ENCODE assay signal across 25 mouse cellular contexts in the genomic region with DNA sequence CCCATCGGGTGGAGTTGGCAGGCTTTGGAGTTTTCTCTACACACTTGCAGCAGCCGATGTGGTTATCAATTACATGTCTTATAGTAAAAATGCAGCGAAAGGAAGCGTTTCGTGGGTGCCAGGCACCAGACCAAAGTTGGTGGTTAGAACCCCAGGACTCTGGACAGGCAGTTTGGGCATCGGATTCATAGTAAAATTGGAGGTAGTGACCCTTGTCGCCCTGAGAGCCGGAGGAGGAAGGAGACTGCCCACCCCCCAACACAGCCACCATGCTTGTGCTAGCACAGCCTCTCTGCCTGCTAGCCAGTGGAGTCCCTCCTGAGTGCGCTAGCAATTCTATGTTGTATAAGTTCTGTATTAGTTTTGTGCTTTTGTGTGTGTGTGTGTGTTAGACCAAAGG. TPM values are rescaled to one million over a fixed set of nuclear protein-coding genes. Genes with fewer than 3 reads are reported as not detected.
"Had no signal": no experiment of that assay in that cellular context is flagged by ENCODE, and none has a peak within 500 bp of the region (broad histone marks: within the 10 kb centered on the region; RNA-seq: fewer than 3 reads in every experiment).

No protein-coding gene starts in this region.

- H3K9me3 ChIP-seq: limb, embryonic 10.5 days; limb, embryonic 13.5 days; liver, embryonic 15.5 days; midbrain, embryonic 12.5 days; midbrain, embryonic 15.5 days; neural tube, embryonic 13.5 days; stomach, embryonic 15.5 days had no signal

- H3K4me3 ChIP-seq: layer of hippocampus, adult 2 months; limb, embryonic 10.5 days; limb, embryonic 13.5 days; liver, embryonic 15.5 days; midbrain, embryonic 12.5 days; midbrain, embryonic 15.5 days; myocyte; neural tube, embryonic 13.5 days; stomach, embryonic 15.5 days had no signal

- DNase-seq: kidney, adult 2 months; kidney, postnatal 25 days; layer of hippocampus, adult 9-11 months; liver; lung, adult 2 months; lung, postnatal 14 days; lung, postnatal 4 days; retina, postnatal 1 day; right cerebral cortex, postnatal 25 days; spleen, adult 18-20 months; thymus, postnatal 25 days had no signal

- H3K27me3 ChIP-seq: liver, embryonic 15.5 days; midbrain, embryonic 12.5 days; midbrain, embryonic 15.5 days; neural tube, embryonic 13.5 days; stomach, embryonic 15.5 days had no signal

- H3K27ac ChIP-seq: kidney, postnatal 0 days; layer of hippocampus, adult 2 months; limb, embryonic 10.5 days; limb, embryonic 13.5 days; liver, embryonic 15.5 days; midbrain, embryonic 12.5 days; midbrain, embryonic 15.5 days; neural tube, embryonic 13.5 days; stomach, embryonic 15.5 days had no signal

- H3K4me2 ChIP-seq: limb, embryonic 13.5 days; liver, embryonic 15.5 days; midbrain, embryonic 12.5 days; midbrain, embryonic 15.5 days; neural tube, embryonic 13.5 days; stomach, embryonic 15.5 days had no signal

- ATAC-seq: midbrain, embryonic 15.5 days had no signal

- H3K9ac ChIP-seq: limb, embryonic 13.5 days; liver, embryonic 15.5 days; midbrain, embryonic 12.5 days; midbrain, embryonic 15.5 days; neural tube, embryonic 13.5 days; stomach, embryonic 15.5 days had no signal

- H3K36me3 ChIP-seq: limb, embryonic 10.5 days; midbrain, embryonic 15.5 days had no signal

RNA-seq across cellular contexts. Expression of gene Osgin1, which starts 35.4 kb away (rescaled TPM):
- total RNA-seq: megakaryocyte-erythroid progenitor cell, adult 5-6 weeks had no signal
- polyA plus RNA-seq: neural tube, embryonic 13.5 days had no signal

RNA-seq across cellular contexts. Expression of gene Necab2, which starts 48.0 kb away (rescaled TPM):
- total RNA-seq: megakaryocyte progenitor cell, adult 5-6 weeks; megakaryocyte-erythroid progenitor cell, adult 5-6 weeks; monocyte, adult 5-6 weeks; neutrophil, adult 5-6 weeks had no signal
- polyA plus RNA-seq: liver, embryonic 15.5 days; myocyte had no signal
